8 mouse cellular contexts compared by ENCODE assay signal in the genomic region with DNA sequence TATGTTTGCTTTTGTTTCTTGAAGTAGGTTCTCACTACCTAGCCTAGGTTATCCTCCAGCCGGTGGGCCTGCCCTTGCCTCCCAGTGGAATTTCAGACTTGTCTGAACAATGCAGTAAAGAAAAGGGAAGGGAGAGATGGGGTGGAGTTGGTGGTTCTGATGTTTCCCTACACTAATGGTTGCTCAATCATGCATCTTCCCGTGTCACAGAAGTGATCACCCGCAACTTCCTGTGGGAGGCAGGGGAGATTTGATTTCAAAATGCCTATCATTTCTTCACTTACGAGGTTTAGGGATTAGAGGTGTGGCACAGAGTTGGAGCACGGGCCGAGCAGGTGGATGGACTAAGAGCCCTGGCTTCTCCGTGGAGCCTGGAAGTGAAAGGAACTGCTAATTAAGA. TPM values are rescaled to one million over a fixed set of nuclear protein-coding genes. Genes with fewer than 3 reads are reported as not detected.
DNase-seq lines count a peak whose midpoint lies in the region; ATAC-seq lines count a peak whose summit lies in the region.

No protein-coding gene starts in this region.

- H3K4me2 ChIP-seq in forebrain, embryonic 11.5 days (ENCODE audit: low read depth, low read length, severe bottlenecking), result peak overlapping the region; percentile 50
- peak overlapping the region; percentile 81 for H3K4me2 ChIP-seq in midbrain, embryonic 12.5 days (replicated peaks)

- peaks cover 3% of the 10 kb centered on the region; the same call in 1 of the 2 replicates for H3K27me3 ChIP-seq in forebrain, embryonic 11.5 days (ENCODE audit: control insufficient read depth, insufficient read depth, low read length)
- H3K27me3 ChIP-seq in midbrain, embryonic 12.5 days, result peaks cover 18% of the 10 kb centered on the region

- DNase-seq in thymus, postnatal 14 days, result peak; percentile 33
- DNase-seq in thymus, postnatal 25 days, result no peak
- DNase-seq in forebrain, embryonic 11.5 days (ENCODE audit: low spot score), result no peak
- peak; percentile 52 for DNase-seq in induced T-regulatory cell, adult 2 months (ENCODE audit: low read depth)
- DNase-seq in adrenal gland, postnatal 25 days, result no peak
- no peak for DNase-seq in ovary, postnatal 36 days (ENCODE audit: low spot score)
- no peak for DNase-seq in embryo, embryonic 9.5 days (ENCODE audit: extremely low spot score)

- no peaks in the 10 kb centered on the region; the same call in none of the 2 replicates for H3K36me3 ChIP-seq in forebrain, embryonic 11.5 days (ENCODE audit: control insufficient read depth, insufficient read depth, low read length)
- H3K36me3 ChIP-seq in midbrain, embryonic 12.5 days, result peaks cover 8% of the 10 kb centered on the region; the same call in 1 of the 2 replicates

- no peak overlapping the region for H3K27ac ChIP-seq in forebrain, embryonic 11.5 days (ENCODE audit: low read depth, low read length)
- no peak overlapping the region for H3K27ac ChIP-seq in midbrain, embryonic 12.5 days (replicated peaks)

- H3K4me1 ChIP-seq in forebrain, embryonic 11.5 days (replicated peaks; ENCODE audit: control insufficient read depth, insufficient read depth, low read length), result peaks cover 10% of the 10 kb centered on the region
- peaks cover 21% of the 10 kb centered on the region for H3K4me1 ChIP-seq in midbrain, embryonic 12.5 days

- ATAC-seq in forebrain, embryonic 11.5 days (replicated peaks; ENCODE audit: low FRiP score), result no peak
- no peak for ATAC-seq in midbrain, embryonic 12.5 days (ENCODE audit: low FRiP score, low read depth)

- no peak overlapping the region for H3K4me3 ChIP-seq in forebrain, embryonic 11.5 days (ENCODE audit: low read depth, low read length)
- H3K4me3 ChIP-seq in midbrain, embryonic 12.5 days, result peak overlapping the region; percentile 73

- WGBS in forebrain, embryonic 11.5 days, result 30% methylated on average over 7 of the region's 7 CpGs
- 24% methylated on average over 7 of the region's 7 CpGs for WGBS in midbrain, embryonic 12.5 days

- no peaks in the 10 kb centered on the region for H3K9me3 ChIP-seq in forebrain, embryonic 11.5 days (ENCODE audit: control insufficient read depth, low read length)
- H3K9me3 ChIP-seq in midbrain, embryonic 12.5 days, result no peaks in the 10 kb centered on the region

- no peak overlapping the region for H3K9ac ChIP-seq in forebrain, embryonic 11.5 days (ENCODE audit: low read length)
- no peak overlapping the region for H3K9ac ChIP-seq in midbrain, embryonic 12.5 days (replicated peaks)

RNA-seq across cellular contexts. Expression of a gene that starts 0.6 kb away (rescaled TPM):
- polyA plus RNA-seq in forebrain, embryonic 11.5 days (2014; fragmentation: Nextera tagmentation; extraction: Ambion mirVana), result 61.2 and 65.8 TPM in 2 replicates
- 60.5 and 62.3 TPM in 2 replicates for polyA plus RNA-seq in midbrain, embryonic 12.5 days (2016; fragmentation: Nextera tagmentation; extraction: Ambion mirVana)
- total RNA-seq in adrenal gland, postnatal 25 days (2021), result 97.3 and 103 TPM in 2 replicates

RNA-seq across cellular contexts. Expression of a gene that starts 58.2 kb away (rescaled TPM):
- polyA plus RNA-seq in forebrain, embryonic 11.5 days (2014; fragmentation: Nextera tagmentation; extraction: Ambion mirVana), result 27.7 and 34.8 TPM in 2 replicates
- 32.9 and 36.4 TPM in 2 replicates for polyA plus RNA-seq in midbrain, embryonic 12.5 days (2016; fragmentation: Nextera tagmentation; extraction: Ambion mirVana)
- total RNA-seq in adrenal gland, postnatal 25 days (2021), result 34.1 and 45.9 TPM in 2 replicates

Comparison
In these comparisons a context has a peak if more than half of its experiments do, and no peak if none do; other contexts are left out.
1. DNase-seq: peak in thymus, postnatal 14 days (single experiment) and induced T-regulatory cell, adult 2 months (single experiment); none in thymus, postnatal 25 days (single experiment), forebrain, embryonic 11.5 days (single experiment), adrenal gland, postnatal 25 days (single experiment), ovary, postnatal 36 days (single experiment) and embryo, embryonic 9.5 days (single experiment).